Mouse (Mus musculus): ENCODE data around the gene Pias1. TPM values are rescaled to one million over a fixed set of nuclear protein-coding genes. Genes with fewer than 3 reads are reported as not detected.

Gene Pias1
- polyA plus RNA-seq, 1 experiment from 2014 or later: 60.7 TPM

GRCm38 (mm10) chr9:62835705-62836446 is 151.8 kb downstream of the Pias1 start:
- ATAC-seq (replicated peaks; ENCODE audit: insufficient number of reproducible peaks, low FRiP score, low TSS enrichment, low read depth): no peak
- H3K27me3 ChIP-seq (ENCODE audit: control insufficient read depth, insufficient read depth, low read length): no peaks in the 10 kb centered on the region
- no peak overlapping the region for H3K4me2 ChIP-seq (ENCODE audit: low read depth, low read length)
- 58% methylated on average over 4 of the region's 4 CpGs for WGBS
- no peak for DNase-seq (ENCODE audit: low spot score)
- H3K4me1 ChIP-seq (ENCODE audit: control insufficient read depth, insufficient read depth, low read length): peaks cover 3% of the 10 kb centered on the region; the same call in 1 of the 2 replicates
- H3K4me3 ChIP-seq (ENCODE audit: low read depth, low read length): no peak overlapping the region
- H3K9me3 ChIP-seq (replicated peaks; ENCODE audit: control insufficient read depth, low read length): no peaks in the 10 kb centered on the region
- H3K36me3 ChIP-seq (replicated peaks; ENCODE audit: control insufficient read depth, insufficient read depth, low read depth, low read length): no peaks in the 10 kb centered on the region
- no peak overlapping the region for H3K9ac ChIP-seq (replicated peaks; ENCODE audit: low read length)
- no peak overlapping the region for H3K27ac ChIP-seq (replicated peaks; ENCODE audit: low read depth, low read length)

DNA sequence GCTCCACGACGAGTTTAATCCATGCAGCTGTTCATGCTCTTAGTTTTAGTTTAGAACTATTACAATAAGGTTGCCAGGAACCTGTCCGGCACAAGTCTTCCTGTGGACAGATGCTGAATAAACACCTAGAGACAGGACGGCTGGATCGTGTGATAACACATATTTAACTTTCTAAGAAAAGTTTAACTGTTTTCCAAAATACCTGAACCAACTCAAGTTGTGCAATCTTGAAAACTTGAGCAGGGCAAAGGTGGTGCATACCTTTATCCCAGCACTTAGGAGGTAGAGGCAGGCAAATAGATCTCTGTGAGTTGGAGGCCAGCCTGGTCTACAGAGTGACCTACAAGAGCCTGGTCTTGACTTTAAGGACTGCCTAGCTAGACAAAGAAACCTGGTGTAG is 152.8 kb downstream of the Pias1 start:
- ATAC-seq (replicated peaks; ENCODE audit: insufficient number of reproducible peaks, low FRiP score, low TSS enrichment, low read depth): no peak
- Histone ChIP-seq H3K36me3 (replicated peaks; ENCODE audit: control insufficient read depth, insufficient read depth, low read depth, low read length) (no peaks in the 10 kb centered on the region), H3K4me2 (ENCODE audit: low read depth, low read length) (no peak overlapping the region), H3K9me3 (replicated peaks; ENCODE audit: control insufficient read depth, low read length) (no peaks in the 10 kb centered on the region), H3K27ac (replicated peaks; ENCODE audit: low read depth, low read length) (no peak overlapping the region), H3K4me3 (ENCODE audit: low read depth, low read length) (no peak overlapping the region), H3K9ac (replicated peaks; ENCODE audit: low read length) (no peak overlapping the region), H3K27me3 (ENCODE audit: control insufficient read depth, insufficient read depth, low read length) (no peaks in the 10 kb centered on the region), H3K4me1 (ENCODE audit: control insufficient read depth, insufficient read depth, low read length) (peaks cover 3% of the 10 kb centered on the region; the same call in 1 of the 2 replicates)
- WGBS: 77% methylated on average over 5 of the region's 5 CpGs
- DNase-seq (ENCODE audit: low spot score): no peak

GRCm38 (mm10) chr9:62829877-62830276 is 157.8 kb downstream of the Pias1 start:
- ATAC-seq (replicated peaks; ENCODE audit: insufficient number of reproducible peaks, low FRiP score, low TSS enrichment, low read depth) (no peak), DNase-seq (ENCODE audit: low spot score) (no peak)
- Histone ChIP-seq H3K4me2 (ENCODE audit: low read depth, low read length) (no peak overlapping the region), H3K27ac (replicated peaks; ENCODE audit: low read depth, low read length) (no peak overlapping the region), H3K36me3 (replicated peaks; ENCODE audit: control insufficient read depth, insufficient read depth, low read depth, low read length) (no peaks in the 10 kb centered on the region), H3K9me3 (replicated peaks; ENCODE audit: control insufficient read depth, low read length) (no peaks in the 10 kb centered on the region), H3K4me1 (ENCODE audit: control insufficient read depth, insufficient read depth, low read length) (0 out of 2 replicates have a peak, but pooled peaks cover 2% of the 10 kb centered on the region), H3K4me3 (ENCODE audit: low read depth, low read length) (no peak overlapping the region), H3K27me3 (ENCODE audit: control insufficient read depth, insufficient read depth, low read length) (no peaks in the 10 kb centered on the region), H3K9ac (replicated peaks; ENCODE audit: low read length) (no peak overlapping the region)
- 80% methylated on average over 6 of the region's 6 CpGs for WGBS

DNA sequence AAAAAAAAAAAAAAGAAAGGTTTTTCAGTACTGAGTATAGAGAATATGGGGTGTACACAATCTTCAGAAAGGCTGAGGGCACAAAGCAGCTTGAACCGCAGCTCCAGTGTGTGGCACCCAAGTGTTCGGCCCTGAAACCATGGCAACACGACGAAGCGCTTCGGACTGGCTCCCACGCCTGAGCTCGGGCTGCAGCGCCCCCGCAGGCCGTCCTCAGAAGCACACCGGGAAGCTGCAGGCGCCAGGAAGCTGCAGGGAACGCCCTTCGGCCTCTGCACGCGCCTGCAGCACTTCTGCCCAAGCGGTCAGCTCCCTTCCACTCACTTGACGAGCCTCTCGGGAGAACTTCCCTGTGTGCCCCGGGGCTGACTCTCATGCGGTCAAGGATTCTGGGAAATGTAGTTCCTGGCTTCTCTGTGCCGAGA is 159.1 kb downstream of the Pias1 start:
- peak; percentile 97 for DNase-seq (ENCODE audit: low spot score)

More for the DNA sequence above, 159.1 kb downstream of the Pias1 start:
- H3K36me3 ChIP-seq (replicated peaks; ENCODE audit: control insufficient read depth, insufficient read depth, low read depth, low read length): no peaks in the 10 kb centered on the region
- WGBS: 0% methylated on average over 23 of the region's 23 CpGs
- no peaks in the 10 kb centered on the region for H3K27me3 ChIP-seq (ENCODE audit: control insufficient read depth, insufficient read depth, low read length)
- peak overlapping the region; percentile 37 for H3K4me2 ChIP-seq (ENCODE audit: low read depth, low read length)
- peak overlapping the region; percentile 22 for H3K4me3 ChIP-seq (ENCODE audit: low read depth, low read length)
- H3K9me3 ChIP-seq (replicated peaks; ENCODE audit: control insufficient read depth, low read length): no peaks in the 10 kb centered on the region
- H3K27ac ChIP-seq (replicated peaks; ENCODE audit: low read depth, low read length): no peak overlapping the region
- ATAC-seq (replicated peaks; ENCODE audit: insufficient number of reproducible peaks, low FRiP score, low TSS enrichment, low read depth): peak; percentile 91
- 0 out of 2 replicates have a peak, but pooled peaks cover 2% of the 10 kb centered on the region for H3K4me1 ChIP-seq (ENCODE audit: control insufficient read depth, insufficient read depth, low read length)
- H3K9ac ChIP-seq (replicated peaks; ENCODE audit: low read length): no peak overlapping the region

Other genes with a start within 250 kb of the Pias1 start
- gene Fem1b, start 176.0 kb downstream of the Pias1 start, polyA plus RNA-seq (2014; fragmentation: Nextera tagmentation; extraction: Ambion mirVana): 38.4 and 41.1 TPM in 2 replicates
- 9.2 and 10.5 TPM in 2 replicates for gene Cln6, start 149.1 kb downstream of the Pias1 start, polyA plus RNA-seq (2014; fragmentation: Nextera tagmentation; extraction: Ambion mirVana)
- gene Calml4, start 129.8 kb downstream of the Pias1 start, polyA plus RNA-seq (2014; fragmentation: Nextera tagmentation; extraction: Ambion mirVana): 0.88 and 1.2 TPM in 2 replicates
- gene Skor1, start 161.0 kb upstream of the Pias1 start, polyA plus RNA-seq (2014; fragmentation: Nextera tagmentation; extraction: Ambion mirVana): 0.17 and 0.53 TPM in 2 replicates

All from embryonic facial prominence, embryonic 11.5 days (tissue).